Mouse (Mus musculus) retina, embryonic 14.5 days (tissue): Measurements from ENCODE around the gene Olfr690.
"Not testable (repeated sequence)": the region's sequence is repeated elsewhere in the genome, so short reads cannot be mapped to it uniquely, and the experiment has no call there.

Experiments
- DNase-seq: peaks from one replicate; pipeline ENCODE4 v3.0.0-alpha.2; 2015; ENCODE audit warnings: low spot score

The Olfr690 gene

DNA sequence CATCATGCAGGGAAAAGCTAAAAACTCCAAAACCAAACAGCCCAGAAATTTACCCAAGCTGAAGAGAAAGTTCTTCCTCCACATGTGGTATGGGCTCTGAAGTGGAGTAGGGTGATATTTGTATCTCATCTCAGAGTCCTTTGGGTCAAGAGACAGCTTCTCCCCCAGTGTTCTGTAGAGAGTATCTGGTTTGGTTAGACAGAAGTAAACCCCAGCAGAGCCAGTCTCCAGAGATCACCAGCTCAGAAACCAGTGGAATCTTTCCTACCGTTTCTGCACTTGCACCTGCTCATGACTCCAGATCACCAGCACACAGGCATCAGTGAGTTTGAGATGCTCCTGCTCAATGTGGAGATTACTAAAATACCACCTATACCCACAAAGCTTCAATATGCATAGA lies at the start of gene Olfr690:
Olfr690 (minus strand) TSS at position 101 of the 400 bp plus-strand sequence.
- DNase-seq, result no peak

DNA sequence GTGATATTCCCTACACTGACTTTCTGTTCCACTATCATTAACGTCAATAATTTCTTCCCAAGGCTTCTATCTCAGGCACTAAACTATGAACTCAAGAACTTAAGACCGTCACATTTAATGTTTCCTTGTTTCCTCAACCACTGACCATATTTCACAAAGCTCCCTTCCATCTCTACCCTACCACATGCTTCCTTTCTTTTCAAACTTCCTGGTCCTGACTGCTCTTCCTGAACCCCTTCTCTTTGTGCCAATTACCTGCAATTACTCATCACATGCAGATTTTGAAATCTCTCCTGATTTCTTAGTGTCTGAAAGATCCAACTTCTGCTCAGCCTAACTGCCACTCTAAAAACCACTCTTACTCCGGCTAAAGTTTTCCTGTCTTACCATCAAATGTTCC lies 46.4 kb upstream of the Olfr690 start:
- no peak for DNase-seq

DNA sequence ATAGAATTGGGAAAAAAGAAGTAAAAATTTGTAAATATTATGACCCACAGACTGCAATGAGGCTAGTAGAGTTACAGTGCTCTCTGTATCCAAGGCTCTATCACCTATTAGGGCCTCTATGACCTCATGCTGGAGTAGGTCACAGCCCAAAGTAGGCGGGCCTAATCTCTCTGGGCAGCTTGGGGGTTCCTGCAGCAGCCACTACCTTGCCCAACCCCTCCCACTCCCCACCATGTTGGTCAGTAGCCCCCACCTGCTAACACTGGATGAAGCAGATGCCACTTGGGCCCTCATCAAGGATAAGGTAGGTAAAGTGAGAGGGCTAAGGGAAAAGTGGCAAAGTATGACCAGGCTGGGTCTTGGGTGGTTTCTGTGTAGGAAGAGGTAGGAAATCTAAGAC lies 41.0 kb upstream of the Olfr690 start, which contains the start of gene Gm5901:
Gm5901 (plus strand) TSS at position 173 of the 400 bp plus-strand sequence.
- DNase-seq, result no peak

DNA sequence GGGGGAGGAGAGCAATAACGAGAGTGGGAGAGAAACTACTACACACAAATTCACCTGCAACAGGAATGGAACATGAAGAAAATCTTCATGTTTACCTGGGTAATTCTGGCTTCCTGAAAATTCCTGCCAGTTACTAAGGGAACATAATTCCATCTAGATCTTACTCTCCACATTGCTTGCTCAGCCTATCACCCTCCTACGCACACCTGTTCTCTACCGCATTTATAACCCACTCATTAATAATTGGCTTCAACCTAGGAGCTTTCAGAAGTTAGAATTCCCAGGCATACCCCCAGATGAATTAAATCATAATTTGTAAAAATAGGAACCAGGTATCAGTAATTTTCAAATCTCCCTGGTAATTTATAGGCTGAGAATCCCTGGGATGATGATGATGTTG lies 40.1 kb upstream of the Olfr690 start:
- DNase-seq, result no peak

DNA sequence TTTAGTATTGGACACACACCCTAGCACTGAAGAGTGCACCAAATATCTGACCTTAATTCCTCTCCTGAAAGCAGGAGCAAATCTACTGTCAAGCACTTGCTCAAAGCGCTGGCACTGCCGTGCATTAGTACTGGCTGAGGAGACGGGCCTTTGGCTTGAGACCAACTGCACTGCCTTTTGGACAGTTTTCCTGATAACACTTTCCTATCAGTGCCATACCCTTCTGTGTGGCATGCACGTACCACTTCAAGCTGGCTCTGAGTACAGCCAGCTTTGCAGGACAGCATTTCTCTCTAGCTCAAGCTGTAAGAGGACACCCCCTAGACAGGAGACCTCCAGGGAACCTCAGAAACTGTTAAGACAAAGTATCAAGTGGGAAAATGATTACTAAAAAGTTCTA lies 39.6 kb upstream of the Olfr690 start:
- DNase-seq, result no peak

DNA sequence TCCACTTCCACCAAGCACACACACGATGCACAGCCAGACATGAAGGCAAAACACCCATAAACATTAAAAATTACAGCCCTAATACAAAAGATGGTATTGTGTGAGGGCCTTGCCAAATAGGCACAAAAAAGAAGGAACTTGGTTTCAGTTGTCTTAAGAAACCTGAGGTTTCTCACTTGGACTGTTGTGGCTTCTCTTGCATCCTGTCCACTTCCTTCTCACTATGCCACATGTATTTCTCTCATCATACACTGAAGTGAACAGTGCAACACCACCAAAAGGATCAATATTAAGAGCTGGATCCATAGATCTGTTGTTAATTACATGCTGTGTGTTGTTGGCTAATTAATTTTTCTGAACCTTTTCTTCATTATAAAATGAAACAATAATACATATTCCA lies 39.0 kb upstream of the Olfr690 start:
- no peak for DNase-seq

DNA sequence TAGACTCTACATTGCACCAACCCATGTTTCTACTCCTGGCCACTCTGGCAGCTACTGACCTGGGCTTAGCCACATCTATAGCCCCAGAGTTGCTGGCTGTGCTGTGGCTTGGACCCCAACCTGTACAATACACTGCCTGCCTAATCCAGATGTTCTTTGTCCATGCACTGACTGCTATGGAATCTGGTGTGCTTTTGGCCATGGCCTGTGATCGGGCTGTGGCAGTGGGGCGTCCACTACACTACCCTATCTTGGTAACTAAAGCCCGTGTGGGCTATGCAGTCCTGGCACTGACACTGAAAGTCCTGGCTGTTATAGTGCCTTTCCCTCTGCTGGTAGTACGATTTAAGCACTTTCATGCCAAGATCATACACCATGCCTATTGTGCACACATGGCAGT lies 34.6 kb upstream of the Olfr690 start:
- DNase-seq, result no peak

DNA sequence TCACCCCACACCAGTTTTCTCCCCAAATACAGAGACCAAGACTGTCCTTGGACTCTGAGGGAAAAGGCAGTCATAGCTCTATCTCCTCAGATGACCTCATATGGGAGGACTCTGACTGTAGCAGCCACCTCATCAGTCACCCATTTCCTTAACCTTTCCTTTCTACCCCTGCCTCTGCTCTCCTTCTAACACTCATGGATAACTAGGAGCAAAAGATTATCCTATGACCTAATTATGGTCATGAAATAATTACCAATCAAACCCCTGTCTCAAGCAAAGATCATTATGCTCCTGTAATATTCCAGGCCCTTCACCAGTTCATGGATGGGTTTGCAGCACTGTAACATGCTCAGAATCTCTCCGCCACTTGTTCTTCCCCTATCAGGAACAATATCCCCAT lies 34.0 kb upstream of the Olfr690 start, which contains the start of gene Olfr692:
Olfr692 (plus strand) TSS at position 301 of the 400 bp plus-strand sequence.
- no peak for DNase-seq

DNA sequence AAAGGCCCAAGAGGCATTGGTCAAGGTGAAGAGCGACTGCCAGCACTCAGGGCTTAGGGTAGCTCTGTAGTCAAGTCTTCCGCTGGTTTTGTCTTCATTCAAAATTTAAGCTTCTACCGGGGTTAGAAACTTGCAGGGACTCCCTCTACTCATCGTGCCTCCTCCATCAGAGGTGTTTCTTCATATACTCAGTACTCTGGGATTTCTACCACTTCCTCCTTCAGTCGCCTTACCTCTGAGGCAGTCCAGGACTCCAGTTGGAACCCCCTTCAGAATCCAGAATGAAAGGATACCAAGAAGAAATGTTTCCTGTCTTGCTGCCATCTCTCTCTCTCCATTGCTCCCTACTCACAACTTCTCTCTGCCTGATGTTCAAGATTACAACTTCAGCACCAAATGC lies 33.4 kb upstream of the Olfr690 start:
- no peak for DNase-seq

DNA sequence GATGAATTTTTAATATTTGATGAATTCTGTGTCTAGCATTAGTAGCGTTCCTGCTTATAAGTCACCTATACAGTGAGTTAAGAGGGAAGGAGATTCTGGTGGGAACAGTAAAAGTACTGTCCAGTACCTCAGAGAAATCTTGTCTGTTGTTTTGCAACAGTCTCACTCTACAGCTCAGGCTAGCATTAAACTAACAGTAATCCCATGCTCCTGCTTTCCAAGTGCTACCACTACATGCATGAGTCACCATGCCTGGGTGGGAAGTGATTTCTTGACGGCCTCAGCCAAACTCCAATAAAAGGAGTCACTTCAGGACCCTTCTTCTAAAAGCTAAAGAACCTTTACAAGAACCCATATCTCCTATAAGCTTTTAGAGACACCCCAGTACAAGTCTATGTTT lies 27.8 kb upstream of the Olfr690 start:
- no peak for DNase-seq

DNA sequence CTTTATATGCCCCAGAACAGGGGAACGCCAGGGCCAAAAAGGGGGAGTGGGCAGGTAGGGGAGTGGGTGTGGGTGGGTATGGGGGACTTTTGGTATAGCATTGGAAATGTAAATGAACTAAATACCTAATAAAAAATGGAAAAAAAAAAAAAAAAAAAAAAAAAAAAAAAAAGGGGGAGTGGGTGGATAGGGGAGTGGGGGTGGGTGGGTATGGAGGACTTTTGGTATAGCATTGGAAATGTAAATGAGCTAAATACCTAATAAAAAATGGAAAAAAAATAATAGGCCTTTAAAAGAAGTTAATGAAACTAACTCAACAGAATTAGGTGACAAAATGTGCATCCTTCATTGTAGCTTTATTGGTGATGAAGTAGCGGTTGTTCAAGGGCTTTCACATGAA lies 22.6 kb upstream of the Olfr690 start:
- not testable (repeated sequence) for DNase-seq

DNA sequence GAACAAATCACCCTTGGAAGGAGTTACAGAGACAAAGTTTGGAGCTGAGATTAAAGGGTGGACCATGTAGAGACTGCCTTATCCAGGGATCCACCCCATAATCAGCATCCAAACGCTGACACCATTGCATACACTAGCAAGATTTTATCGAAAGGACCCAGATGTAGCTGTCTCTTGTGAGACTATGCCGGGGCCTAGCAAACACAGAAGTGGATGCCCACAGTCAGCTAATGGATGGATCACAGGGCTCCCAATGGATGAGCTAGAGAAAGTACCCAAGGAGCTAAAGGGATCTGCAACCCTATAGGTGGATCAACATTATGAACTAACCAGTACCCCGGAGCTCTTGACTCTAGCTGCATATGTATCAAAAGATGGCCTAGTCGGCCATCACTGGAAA lies 22.2 kb upstream of the Olfr690 start:
- DNase-seq, result not testable (repeated sequence)

DNA sequence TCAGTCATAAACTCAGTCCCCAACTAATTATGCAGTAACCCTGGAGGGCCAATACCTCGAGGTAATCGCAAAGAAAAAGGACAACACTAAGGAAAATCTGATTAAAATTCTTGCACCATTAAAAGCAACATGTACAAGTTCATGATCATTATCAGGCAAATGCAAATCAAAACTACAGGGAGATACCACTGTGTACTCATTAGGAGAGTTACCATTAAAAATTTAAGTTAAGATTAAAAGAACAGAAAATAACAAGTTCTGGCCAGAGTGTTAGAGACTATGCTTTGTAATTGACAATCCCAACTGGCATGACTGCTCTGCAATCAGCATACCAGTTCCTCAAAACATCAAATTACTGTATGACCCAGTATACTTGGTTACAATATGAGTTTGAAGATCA lies 8.8 kb upstream of the Olfr690 start:
- DNase-seq, result no peak

DNA sequence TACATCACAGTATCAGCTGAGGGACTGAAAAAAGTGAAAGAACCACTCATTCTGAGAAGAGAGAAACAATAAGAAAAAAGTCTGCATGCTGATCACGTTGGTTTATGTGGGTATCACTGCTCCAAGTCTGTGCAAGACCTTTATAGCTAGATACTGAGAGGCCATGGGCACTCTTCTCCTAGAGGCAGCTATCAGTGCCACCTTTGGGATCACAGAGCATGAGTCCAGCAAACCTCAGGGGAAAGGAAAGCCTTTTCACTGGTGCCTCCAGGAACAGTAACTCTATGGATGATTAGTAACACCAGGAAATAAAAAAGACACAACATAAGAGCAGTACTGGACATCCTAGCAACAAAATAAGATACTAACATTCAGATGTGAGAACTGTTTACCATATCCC lies 8.3 kb upstream of the Olfr690 start, which contains the start of gene Olfr691:
Olfr691 (minus strand) TSS at position 101 of the 400 bp plus-strand sequence.
- no peak for DNase-seq

DNA sequence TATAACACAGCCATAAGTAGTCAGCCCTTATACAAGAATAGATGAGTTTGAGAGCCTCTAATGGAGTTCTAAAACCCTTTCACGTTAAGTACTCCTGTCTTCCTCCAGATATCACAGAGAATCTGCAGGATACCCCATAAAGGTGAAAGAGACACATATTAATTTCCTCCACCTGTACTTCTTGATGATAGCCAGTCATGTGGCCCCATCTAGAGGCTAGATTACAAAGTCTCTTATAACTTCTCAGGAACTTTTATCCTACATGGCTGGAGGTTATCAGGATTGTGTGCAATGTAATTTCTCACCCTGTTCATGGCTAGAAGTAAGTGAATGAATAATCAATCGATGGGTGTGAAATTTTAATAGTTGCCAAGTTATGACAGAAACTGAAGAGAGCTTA lies 8.6 kb downstream of the Olfr690 start:
- DNase-seq, result no peak

DNA sequence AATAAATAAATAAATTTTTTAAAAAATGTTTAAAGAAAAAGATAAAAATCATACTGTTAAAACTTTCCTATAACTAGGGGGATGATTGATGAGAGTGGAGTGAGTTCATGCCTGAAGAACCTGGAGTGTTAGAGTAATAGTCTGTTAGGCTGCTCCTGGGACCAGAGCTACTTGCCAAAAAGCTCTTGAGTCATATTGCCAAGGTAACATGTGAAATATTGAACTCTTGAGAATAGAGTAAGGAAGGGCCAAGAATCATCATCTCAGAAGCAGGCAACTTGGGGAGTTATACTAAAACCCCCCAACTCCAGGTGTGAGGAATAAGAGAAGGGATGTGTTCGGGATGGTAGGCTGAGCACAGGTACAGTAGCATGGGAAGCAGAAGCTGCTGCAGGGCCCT lies 23.0 kb downstream of the Olfr690 start, which contains the start of gene Olfr689:
Olfr689 (plus strand) TSS at position 301 of the 400 bp plus-strand sequence.
- DNase-seq, result no peak

DNA sequence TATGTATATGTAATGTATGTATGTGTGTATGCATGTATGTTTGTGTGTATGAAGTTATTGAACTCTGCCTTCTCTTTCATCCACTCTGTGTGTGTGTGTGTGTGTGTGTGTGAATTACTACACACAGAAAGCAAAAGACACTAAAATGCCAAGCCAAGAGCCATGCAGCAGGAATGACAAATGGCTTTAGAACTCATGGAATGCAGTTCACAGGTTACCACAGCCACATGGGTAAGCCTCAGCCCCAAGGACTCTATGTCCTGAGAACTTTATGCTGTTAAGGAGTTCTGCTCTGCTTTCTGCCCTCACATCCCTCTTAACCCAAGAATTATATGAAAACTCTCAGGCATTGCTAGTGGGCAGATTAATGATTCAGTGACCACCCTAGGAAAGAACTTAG lies 43.9 kb downstream of the Olfr690 start:
- DNase-seq, result no peak

DNA sequence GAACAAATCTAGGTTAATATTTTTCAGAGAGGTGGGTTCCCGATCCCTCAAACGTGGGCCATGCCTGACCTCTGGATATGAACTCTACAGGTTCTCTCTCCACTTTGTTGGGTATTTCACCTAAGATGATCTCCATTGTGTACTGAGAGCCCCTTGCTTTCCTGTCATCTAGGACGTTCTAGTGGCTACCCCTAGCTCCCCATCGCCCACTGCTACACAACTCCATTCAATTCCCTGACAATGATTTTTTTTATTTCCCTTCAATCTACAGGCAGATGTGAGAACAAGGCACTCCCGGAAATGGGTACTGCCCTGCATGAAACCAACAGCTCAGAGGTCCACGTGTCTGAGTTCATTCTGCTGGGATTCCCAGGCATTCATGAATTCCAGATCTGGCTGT lies 46.1 kb downstream of the Olfr690 start, which contains the start of gene Olfr688:
Olfr688 (plus strand) TSS at position 301 of the 400 bp plus-strand sequence.
- DNase-seq, result no peak
